Mouse (Mus musculus) CH12.LX (cell line): ENCODE data around the gene Lpcat3. TPM values are rescaled to one million over a fixed set of nuclear protein-coding genes. Genes with fewer than 3 reads are reported as not detected.

Experiments used
- DNase-seq: peaks from one replicate; pipeline ENCODE4 v3.0.0-alpha.2; 2013; ENCODE audit errors: extremely low read depth
- H3K27ac ChIP-seq: 2 replicates; pipeline ENCODE4 v1.5.1; 2012; ENCODE audit warnings: low read depth, mild to moderate bottlenecking, control low read depth, moderate library complexity; ENCODE audit not compliant: insufficient read depth
- H3K27me3 ChIP-seq: replicated peaks from 2 replicates; pipeline ENCODE3; 2012; ENCODE audit warnings: inconsistent platforms
- H3K36me3 ChIP-seq, 2 experiments: replicated peaks in 1 of 2; 2 replicates each; pipeline versions ENCODE3 to v1.6.1; 2012; ENCODE audit warnings: inconsistent platforms in 1 of 2, low read length in 1 of 2, mild to moderate bottlenecking in 1 of 2, mixed read lengths in 1 of 2, moderate library complexity in 1 of 2; ENCODE audit not compliant: control insufficient read depth in 1 of 2, insufficient read depth in 1 of 2
- H3K4me1 ChIP-seq, 2 experiments: 2 replicates each; pipeline ENCODE4 v1.6.1; 2012; ENCODE audit warnings: inconsistent platforms in 1 of 2, moderate library complexity in 1 of 2; ENCODE audit not compliant: insufficient read depth in 2 of 2, control insufficient read depth in 1 of 2
- H3K4me2 ChIP-seq: 2 replicates; pipeline ENCODE4 v1.6.1; 2012; ENCODE audit warnings: low read depth, mild to moderate bottlenecking, control low read depth; ENCODE audit not compliant: poor library complexity, insufficient read depth, severe bottlenecking
- H3K4me3 ChIP-seq, 3 experiments: fragments of 150-350 bp in 1 of 3; sonication (generic) in 1 of 3; replicated peaks in 1 of 3; 2 replicates each; pipeline versions ENCODE3 to v1.5.1; 2011 to 2012; ENCODE audit warnings: low read depth in 2 of 3, low read length in 2 of 3, mild to moderate bottlenecking in 2 of 3, moderate library complexity in 2 of 3, control low read depth in 1 of 3, improper control_type of control experiment in 1 of 3, inconsistent platforms in 1 of 3, mixed read lengths in 1 of 3; ENCODE audit not compliant: poor library complexity in 1 of 3
- H3K79me2 ChIP-seq: replicated peaks from 2 replicates; pipeline ENCODE4 v1.6.1; 2012; ENCODE audit warnings: mild to moderate bottlenecking, moderate library complexity; ENCODE audit not compliant: control insufficient read depth, poor library complexity, insufficient read depth, severe bottlenecking; ENCODE audit errors: extremely low read depth
- H3K9ac ChIP-seq: 2 replicates; pipeline ENCODE4 v1.6.1; 2012; ENCODE audit warnings: low read depth, mild to moderate bottlenecking, control low read depth, moderate library complexity; ENCODE audit not compliant: insufficient read depth
- H3K9me3 ChIP-seq: replicated peaks from 2 replicates; pipeline ENCODE3; 2012; ENCODE audit warnings: low read length, inconsistent platforms, mixed read lengths
- BHLHE40 ChIP-seq: IDR thresholded peaks from 2 replicates; pipeline ENCODE4 v1.6.1; 2011; ENCODE audit warnings: mild to moderate bottlenecking, low read depth, low read length, improper control_type of control experiment
- CHD1 ChIP-seq: IDR thresholded peaks from 2 replicates; pipeline ENCODE4 v1.6.1; 2012; ENCODE audit warnings: low read depth, low read length, improper control_type of control experiment, inconsistent platforms
- CHD2 ChIP-seq: IDR thresholded peaks from 2 replicates; pipeline ENCODE4 v1.6.1; 2011; ENCODE audit warnings: low read length, improper control_type of control experiment
- CTCF ChIP-seq, 2 experiments: IDR thresholded peaks in 1 of 2; conservative IDR thresholded peaks in 1 of 2; 2 replicates each; pipeline ENCODE4 v1.5.1; 2011 to 2012; ENCODE audit warnings: low read depth in 2 of 2, low read length in 2 of 2, improper control_type of control experiment in 1 of 2, inconsistent platforms in 1 of 2, mild to moderate bottlenecking in 1 of 2, moderate library complexity in 1 of 2
- E2F4 ChIP-seq: IDR thresholded peaks from 2 replicates; pipeline ENCODE4 v1.6.1; 2011; ENCODE audit warnings: low read depth, low read length, improper control_type of control experiment; ENCODE audit not compliant: insufficient replicate concordance
- HCFC1 ChIP-seq: IDR thresholded peaks from 2 replicates; pipeline ENCODE4 v1.6.1; 2012; ENCODE audit warnings: low read depth, mild to moderate bottlenecking, inconsistent platforms, low read length, improper control_type of control experiment
- IRF4 ChIP-seq: IDR thresholded peaks from 2 replicates; pipeline ENCODE4 v1.6.1; 2014; ENCODE audit warnings: low read depth, mild to moderate bottlenecking, inconsistent platforms, low read length, improper control_type of control experiment
- JUN ChIP-seq: IDR thresholded peaks from 2 replicates; pipeline ENCODE4 v1.6.1; 2011; ENCODE audit warnings: low read depth, mild to moderate bottlenecking, low read length, improper control_type of control experiment, moderate library complexity; ENCODE audit not compliant: insufficient read depth
- MAFK ChIP-seq: IDR thresholded peaks from 2 replicates; pipeline ENCODE4 v1.6.1; 2011; ENCODE audit warnings: low read length, improper control_type of control experiment; ENCODE audit not compliant: insufficient replicate concordance
- MAX ChIP-seq: IDR thresholded peaks from 2 replicates; pipeline ENCODE4 v1.6.1; 2011; ENCODE audit warnings: low read length, improper control_type of control experiment
- MXI1 ChIP-seq: IDR thresholded peaks from 2 replicates; pipeline ENCODE4 v1.6.1; 2011; ENCODE audit warnings: mild to moderate bottlenecking, low read depth, low read length, improper control_type of control experiment
- NRF1 ChIP-seq: IDR thresholded peaks from 2 replicates; pipeline ENCODE4 v1.6.1; 2014; ENCODE audit warnings: low read depth, mild to moderate bottlenecking, inconsistent platforms, low read length, improper control_type of control experiment, moderate library complexity
- PAX5 ChIP-seq: IDR thresholded peaks from 2 replicates; pipeline ENCODE4 v1.6.1; 2012; ENCODE audit warnings: low read length, inconsistent platforms, mixed read lengths
- POLR2A ChIP-seq: IDR thresholded peaks from 2 replicates; pipeline ENCODE4 v1.6.1; 2011; ENCODE audit warnings: low read depth, mild to moderate bottlenecking, improper control_type of control experiment, low read length
- POLR2AphosphoS2 ChIP-seq: IDR thresholded peaks from 2 replicates; pipeline ENCODE4 v1.6.1; 2011; ENCODE audit warnings: low read depth, low read length, improper control_type of control experiment
- RCOR1 ChIP-seq: conservative IDR thresholded peaks from 2 replicates; pipeline ENCODE4 v1.6.1; 2012; ENCODE audit warnings: low read depth, mild to moderate bottlenecking, inconsistent platforms, low read length, improper control_type of control experiment
- SIN3A ChIP-seq: IDR thresholded peaks from 2 replicates; pipeline ENCODE4 v1.6.1; 2012; ENCODE audit warnings: low read length, improper control_type of control experiment, inconsistent platforms
- SMC3 ChIP-seq: IDR thresholded peaks from 2 replicates; pipeline ENCODE4 v1.6.1; 2011; ENCODE audit warnings: low read depth, low read length, improper control_type of control experiment
- USF2 ChIP-seq: conservative IDR thresholded peaks from 2 replicates; pipeline ENCODE4 v1.6.1; 2011; ENCODE audit warnings: low read depth, low read length, improper control_type of control experiment
- ZKSCAN1 ChIP-seq: IDR thresholded peaks from 2 replicates; pipeline ENCODE4 v1.6.1; 2012; ENCODE audit warnings: low read depth, inconsistent platforms, low read length, improper control_type of control experiment, borderline replicate concordance
- dilution Hi-C: fragments of 300-500 bp; cut with MboI; formaldehyde crosslinking; loops from 2 replicates; pipeline ENCODE4 v1.14.3; 2020; ENCODE audit warnings: low sequenced_read_pairs; ENCODE audit not compliant: extremely low pct_unique_long_range_greater_than_20kb, extremely low pct_ligation_motif_present
- in situ Hi-C: fragments of 300-500 bp; cut with MboI; formaldehyde crosslinking; loops from 3 replicates; pipeline ENCODE4 v1.14.3; 2019; ENCODE audit warnings: low sequenced_read_pairs, low pct_ligation_motif_present, low pct_unique_long_range_greater_than_20kb, mixed read lengths
- polyA plus RNA-seq: library from polyadenylated mRNA; unstranded; fragments of >175 nt; gene quantifications from 2 replicates; pipeline ENCODE4 v1.2.1, GENCODE M21; 2012; ENCODE audit warnings: low read depth; ENCODE audit not compliant: insufficient read length
- total RNA-seq, 2 experiments: library from RNA; depleted of rRNA; stranded (reverse); fragments of 300-350 nt in 1 of 2; fragments of >200 nt in 1 of 2; gene quantifications; 2 replicates each; pipeline ENCODE4 v1.2.3; 2012 to 2014

The Lpcat3 gene
- total and polyA plus RNA-seq, 3 experiments: 52.9 to 113 (median 77.0) TPM

DNA sequence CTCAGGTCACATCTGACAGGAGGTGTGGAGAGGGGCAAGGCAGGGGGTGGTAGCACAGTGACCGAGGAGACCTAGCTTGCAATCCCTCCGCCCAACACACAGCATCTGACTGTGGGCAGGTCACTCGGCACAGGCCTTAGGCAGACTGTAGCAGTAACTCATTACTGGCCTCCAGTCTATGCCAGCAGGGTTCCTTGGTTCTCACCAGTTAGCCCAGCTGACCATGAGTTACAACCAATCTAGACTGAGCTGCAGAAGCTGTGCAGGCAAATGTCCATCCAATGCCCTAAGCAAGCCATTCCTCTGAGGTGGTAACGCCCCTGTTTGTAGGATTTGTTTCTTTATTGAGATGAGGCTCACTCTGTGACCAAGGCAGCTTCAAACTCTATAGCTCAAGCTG is 36.5 kb downstream of the Lpcat3 start:
- Histone ChIP-seq H3K27ac (0 out of 2 replicates have a peak overlapping the region, but pooled peaks have one; percentile 3), H3K36me3 (peaks cover 59 to 81% of the 10 kb centered on the region in 2 experiments), H3K27me3 (no peaks in the 10 kb centered on the region), H3K4me2 (no peak overlapping the region), H3K9me3 (no peaks in the 10 kb centered on the region)
- dilution Hi-C loops (no loop called here), in situ Hi-C loops (no loop called here)
- DNase-seq: no peak
- TF ChIP-seq POLR2A (no peak), SIN3A (no peak), MAX (no peak), USF2 (no peak), POLR2AphosphoS2 (no peak), PAX5 (no peak), BHLHE40 (no peak), RCOR1 (no peak), ZKSCAN1 (no peak), HCFC1 (no peak), JUN (no peak), CTCF (conservative IDR thresholded peaks at IDR 0.05 in 1 of 2, IDR thresholded peaks at IDR 0.05 in 1 of 2; ENCODE audit: low read depth in 2 of 2, low read length in 2 of 2) (no peak), MXI1 (no peak), IRF4 (no peak), MAFK (no peak), CHD2 (no peak), NRF1 (no peak), CHD1 (no peak), E2F4 (no peak)
- TF ChIP-seq, all 38 proteins: peak for 0
- H3K79me2 ChIP-seq: peaks cover 2% of the 10 kb centered on the region
- no peak overlapping the region for H3K4me3 ChIP-seq
- peaks cover 15 to 54% of the 10 kb centered on the region in 2 experiments for H3K4me1 ChIP-seq
- H3K9ac ChIP-seq: no peak overlapping the region

DNA sequence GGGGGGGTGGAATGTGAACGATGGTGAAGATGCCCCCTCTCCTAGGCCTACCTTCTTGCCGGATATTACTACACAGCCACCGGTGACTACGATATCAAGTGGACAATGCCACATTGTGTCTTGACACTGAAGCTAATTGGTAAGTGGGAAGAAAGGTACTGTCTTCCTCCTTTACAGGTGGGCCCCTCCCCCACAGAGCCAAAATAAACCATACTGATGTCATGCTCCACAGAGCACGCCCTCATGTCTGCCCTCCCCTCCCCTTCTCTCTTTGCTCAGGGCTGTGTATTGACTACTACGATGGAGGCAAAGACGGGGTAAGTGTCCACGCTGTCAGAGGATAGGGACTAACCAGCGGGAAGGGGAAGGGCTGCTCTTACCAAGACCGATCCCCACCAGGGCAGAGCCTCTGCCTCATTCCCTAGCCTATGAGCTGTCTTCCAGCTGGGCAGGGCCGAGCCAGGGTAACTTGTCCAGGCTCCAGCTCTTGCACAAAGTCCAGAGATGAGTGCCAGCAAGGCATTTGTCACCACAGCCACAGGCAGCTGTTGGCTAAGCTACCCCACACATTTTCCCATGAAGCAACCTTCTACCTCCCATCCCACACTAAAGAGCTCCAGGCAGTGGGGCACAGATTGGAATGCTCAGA is 37.3 kb downstream of the Lpcat3 start:
- Histone ChIP-seq H3K4me3 (no peak overlapping the region), H3K9me3 (no peaks in the 10 kb centered on the region), H3K4me2 (no peak overlapping the region), H3K9ac (no peak overlapping the region), H3K27me3 (no peaks in the 10 kb centered on the region), H3K36me3 (peaks cover 65 to 83% of the 10 kb centered on the region in 2 experiments), H3K27ac (peak overlapping the region; percentile 8; the same call in 1 of the 2 replicates), H3K4me1 (peaks cover 15 to 54% of the 10 kb centered on the region in 2 experiments), H3K79me2 (peaks cover 8% of the 10 kb centered on the region)
- TF ChIP-seq SMC3: no peak
- TF ChIP-seq POLR2AphosphoS2: no peak
- in situ Hi-C loops: no loop called here
- no peak for DNase-seq
- dilution Hi-C loops: no loop called here
